Mouse (Mus musculus): ENCODE measurements around the gene Fam241a. TPM values are rescaled to one million over a fixed set of nuclear protein-coding genes. Genes with fewer than 3 reads are reported as not detected.

Gene Fam241a
- polyA plus RNA-seq, 1 experiment from 2014 or later: 5.5 TPM

GRCm38 (mm10) chr3:127890008-127890407 lies 6.1 kb downstream of the Fam241a start:
- no peak overlapping the region for H3K9ac ChIP-seq (ENCODE audit: low read length)
- no peak overlapping the region for H3K27ac ChIP-seq (ENCODE audit: low read depth, low read length)
- H3K4me3 ChIP-seq (ENCODE audit: low read depth, low read length): no peak overlapping the region
- no peaks in the 10 kb centered on the region for H3K36me3 ChIP-seq (ENCODE audit: control insufficient read depth, insufficient read depth, low read length)
- peaks cover 6% of the 10 kb centered on the region for H3K27me3 ChIP-seq (ENCODE audit: control insufficient read depth, insufficient read depth, low read length)
- H3K4me1 ChIP-seq (ENCODE audit: control insufficient read depth, insufficient read depth, low read length): no peaks in the 10 kb centered on the region
- H3K9me3 ChIP-seq (ENCODE audit: control insufficient read depth, low read length): no peaks in the 10 kb centered on the region
- DNase-seq (ENCODE audit: low spot score, missing footprints) (no peak), ATAC-seq (ENCODE audit: low FRiP score) (no peak)
- H3K4me2 ChIP-seq: no peak overlapping the region

- no peaks in the 10 kb centered on the region for H3K9me3 ChIP-seq (ENCODE audit: control insufficient read depth, low read length)
- H3K27ac ChIP-seq (ENCODE audit: low read depth, low read length): no peak overlapping the region
- no peaks in the 10 kb centered on the region for H3K4me1 ChIP-seq (ENCODE audit: control insufficient read depth, insufficient read depth, low read length)
- DNase-seq (ENCODE audit: low spot score, missing footprints) (no peak), ATAC-seq (ENCODE audit: low FRiP score) (no peak)
- H3K36me3 ChIP-seq (ENCODE audit: control insufficient read depth, insufficient read depth, low read length): no peaks in the 10 kb centered on the region
- no peak overlapping the region for H3K9ac ChIP-seq (ENCODE audit: low read length)
- no peak overlapping the region for H3K4me2 ChIP-seq
- peaks cover 2% of the 10 kb centered on the region for H3K27me3 ChIP-seq (ENCODE audit: control insufficient read depth, insufficient read depth, low read length)
- WGBS: 74% methylated on average over 3 of the region's 3 CpGs
- H3K4me3 ChIP-seq (ENCODE audit: low read depth, low read length): no peak overlapping the region
Observed at GRCm38 (mm10) chr3:127889570-127889969, 6.6 kb downstream of the Fam241a start.

- Histone ChIP-seq H3K36me3 (ENCODE audit: control insufficient read depth, insufficient read depth, low read length) (no peaks in the 10 kb centered on the region), H3K4me2 (no peak overlapping the region), H3K4me3 (ENCODE audit: low read depth, low read length) (no peak overlapping the region), H3K9ac (ENCODE audit: low read length) (no peak overlapping the region), H3K27me3 (ENCODE audit: control insufficient read depth, insufficient read depth, low read length) (no peaks in the 10 kb centered on the region), H3K9me3 (ENCODE audit: control insufficient read depth, low read length) (no peaks in the 10 kb centered on the region), H3K4me1 (ENCODE audit: control insufficient read depth, insufficient read depth, low read length) (no peaks in the 10 kb centered on the region), H3K27ac (ENCODE audit: low read depth, low read length) (no peak overlapping the region)
- WGBS: 75% methylated on average over 2 of the region's 2 CpGs
- ATAC-seq (ENCODE audit: low FRiP score) (no peak), DNase-seq (ENCODE audit: low spot score, missing footprints) (no peak)
Observed at GRCm38 (mm10) chr3:127881684-127882083, 14.4 kb downstream of the Fam241a start.

- Histone ChIP-seq H3K9ac (ENCODE audit: low read length) (no peak overlapping the region), H3K4me3 (ENCODE audit: low read depth, low read length) (no peak overlapping the region), H3K36me3 (ENCODE audit: control insufficient read depth, insufficient read depth, low read length) (no peaks in the 10 kb centered on the region), H3K27me3 (ENCODE audit: control insufficient read depth, insufficient read depth, low read length) (no peaks in the 10 kb centered on the region), H3K4me1 (ENCODE audit: control insufficient read depth, insufficient read depth, low read length) (no peaks in the 10 kb centered on the region), H3K9me3 (ENCODE audit: control insufficient read depth, low read length) (no peaks in the 10 kb centered on the region), H3K27ac (ENCODE audit: low read depth, low read length) (no peak overlapping the region), H3K4me2 (no peak overlapping the region)
- no peak for DNase-seq (ENCODE audit: low spot score, missing footprints)
- 84% methylated on average over 3 of the region's 3 CpGs for WGBS
- ATAC-seq (ENCODE audit: low FRiP score): no peak
Observed at GRCm38 (mm10) chr3:127879968-127880367, 16.2 kb downstream of the Fam241a start.

- DNase-seq (ENCODE audit: low spot score, missing footprints) (no peak), ATAC-seq (ENCODE audit: low FRiP score) (no peak)
- no peak overlapping the region for H3K4me3 ChIP-seq (ENCODE audit: low read depth, low read length)
- no peaks in the 10 kb centered on the region for H3K4me1 ChIP-seq (ENCODE audit: control insufficient read depth, insufficient read depth, low read length)
- no peaks in the 10 kb centered on the region for H3K36me3 ChIP-seq (ENCODE audit: control insufficient read depth, insufficient read depth, low read length)
- WGBS: 94% methylated on average over 2 of the region's 2 CpGs
- no peak overlapping the region for H3K27ac ChIP-seq (ENCODE audit: low read depth, low read length)
- H3K9me3 ChIP-seq (ENCODE audit: control insufficient read depth, low read length): no peaks in the 10 kb centered on the region
- H3K4me2 ChIP-seq: no peak overlapping the region
- H3K9ac ChIP-seq (ENCODE audit: low read length): no peak overlapping the region
- no peaks in the 10 kb centered on the region for H3K27me3 ChIP-seq (ENCODE audit: control insufficient read depth, insufficient read depth, low read length)
Observed at GRCm38 (mm10) chr3:127875509-127875908, 20.6 kb downstream of the Fam241a start.

GRCm38 (mm10) chr3:127875059-127875458 lies 21.1 kb downstream of the Fam241a start:
- no peak for ATAC-seq (ENCODE audit: low FRiP score)
- H3K27me3 ChIP-seq (ENCODE audit: control insufficient read depth, insufficient read depth, low read length): no peaks in the 10 kb centered on the region
- H3K36me3 ChIP-seq (ENCODE audit: control insufficient read depth, insufficient read depth, low read length): no peaks in the 10 kb centered on the region
- 85% methylated on average over 7 of the region's 7 CpGs for WGBS
- no peak overlapping the region for H3K27ac ChIP-seq (ENCODE audit: low read depth, low read length)
- no peak overlapping the region for H3K4me2 ChIP-seq
- no peaks in the 10 kb centered on the region for H3K4me1 ChIP-seq (ENCODE audit: control insufficient read depth, insufficient read depth, low read length)
- H3K4me3 ChIP-seq (ENCODE audit: low read depth, low read length): no peak overlapping the region
- no peaks in the 10 kb centered on the region for H3K9me3 ChIP-seq (ENCODE audit: control insufficient read depth, low read length)
- H3K9ac ChIP-seq (ENCODE audit: low read length): no peak overlapping the region
- no peak for DNase-seq (ENCODE audit: low spot score, missing footprints)

GRCm38 (mm10) chr3:127874254-127874883 lies 21.8 kb downstream of the Fam241a start:
- Histone ChIP-seq H3K27me3 (ENCODE audit: control insufficient read depth, insufficient read depth, low read length) (no peaks in the 10 kb centered on the region), H3K27ac (ENCODE audit: low read depth, low read length) (no peak overlapping the region), H3K9me3 (ENCODE audit: control insufficient read depth, low read length) (no peaks in the 10 kb centered on the region), H3K4me1 (ENCODE audit: control insufficient read depth, insufficient read depth, low read length) (no peaks in the 10 kb centered on the region), H3K36me3 (ENCODE audit: control insufficient read depth, insufficient read depth, low read length) (no peaks in the 10 kb centered on the region), H3K4me2 (no peak overlapping the region), H3K4me3 (ENCODE audit: low read depth, low read length) (no peak overlapping the region), H3K9ac (ENCODE audit: low read length) (no peak overlapping the region)
- DNase-seq (ENCODE audit: low spot score, missing footprints) (no peak), ATAC-seq (ENCODE audit: low FRiP score) (no peak)
- 90% methylated on average over 4 of the region's 4 CpGs for WGBS

GRCm38 (mm10) chr3:127871575-127871974 lies 24.5 kb downstream of the Fam241a start:
- 85% methylated on average over 9 of the region's 9 CpGs for WGBS
- no peak overlapping the region for H3K9ac ChIP-seq (ENCODE audit: low read length)
- no peak overlapping the region for H3K27ac ChIP-seq (ENCODE audit: low read depth, low read length)
- no peaks in the 10 kb centered on the region for H3K4me1 ChIP-seq (ENCODE audit: control insufficient read depth, insufficient read depth, low read length)
- ATAC-seq (ENCODE audit: low FRiP score) (no peak), DNase-seq (ENCODE audit: low spot score, missing footprints) (no peak)
- no peak overlapping the region for H3K4me2 ChIP-seq
- H3K36me3 ChIP-seq (ENCODE audit: control insufficient read depth, insufficient read depth, low read length): no peaks in the 10 kb centered on the region
- H3K9me3 ChIP-seq (ENCODE audit: control insufficient read depth, low read length): no peaks in the 10 kb centered on the region
- no peaks in the 10 kb centered on the region for H3K27me3 ChIP-seq (ENCODE audit: control insufficient read depth, insufficient read depth, low read length)
- H3K4me3 ChIP-seq (ENCODE audit: low read depth, low read length): no peak overlapping the region

GRCm38 (mm10) chr3:127868880-127869279 lies 27.2 kb downstream of the Fam241a start:
- H3K4me2 ChIP-seq: no peak overlapping the region

More at GRCm38 (mm10) chr3:127868880-127869279, 27.2 kb downstream of the Fam241a start:
- Histone ChIP-seq H3K9ac (ENCODE audit: low read length) (no peak overlapping the region), H3K36me3 (ENCODE audit: control insufficient read depth, insufficient read depth, low read length) (no peaks in the 10 kb centered on the region), H3K27ac (ENCODE audit: low read depth, low read length) (no peak overlapping the region), H3K27me3 (ENCODE audit: control insufficient read depth, insufficient read depth, low read length) (no peaks in the 10 kb centered on the region), H3K9me3 (ENCODE audit: control insufficient read depth, low read length) (no peaks in the 10 kb centered on the region), H3K4me3 (ENCODE audit: low read depth, low read length) (no peak overlapping the region), H3K4me1 (ENCODE audit: control insufficient read depth, insufficient read depth, low read length) (no peaks in the 10 kb centered on the region)
- no peak for DNase-seq (ENCODE audit: low spot score, missing footprints)
- WGBS: 70% methylated on average over 5 of the region's 5 CpGs
- no peak for ATAC-seq (ENCODE audit: low FRiP score)
